Mouse (Mus musculus) brain, adult 2 months (tissue): Measurements from ENCODE around the gene Eif2s3x.

Experiments
- DNase-seq: peaks from one replicate; pipeline ENCODE4 v3.0.0; 2011; ENCODE audit warnings: low read depth, low spot score

Gene Eif2s3x

DNA sequence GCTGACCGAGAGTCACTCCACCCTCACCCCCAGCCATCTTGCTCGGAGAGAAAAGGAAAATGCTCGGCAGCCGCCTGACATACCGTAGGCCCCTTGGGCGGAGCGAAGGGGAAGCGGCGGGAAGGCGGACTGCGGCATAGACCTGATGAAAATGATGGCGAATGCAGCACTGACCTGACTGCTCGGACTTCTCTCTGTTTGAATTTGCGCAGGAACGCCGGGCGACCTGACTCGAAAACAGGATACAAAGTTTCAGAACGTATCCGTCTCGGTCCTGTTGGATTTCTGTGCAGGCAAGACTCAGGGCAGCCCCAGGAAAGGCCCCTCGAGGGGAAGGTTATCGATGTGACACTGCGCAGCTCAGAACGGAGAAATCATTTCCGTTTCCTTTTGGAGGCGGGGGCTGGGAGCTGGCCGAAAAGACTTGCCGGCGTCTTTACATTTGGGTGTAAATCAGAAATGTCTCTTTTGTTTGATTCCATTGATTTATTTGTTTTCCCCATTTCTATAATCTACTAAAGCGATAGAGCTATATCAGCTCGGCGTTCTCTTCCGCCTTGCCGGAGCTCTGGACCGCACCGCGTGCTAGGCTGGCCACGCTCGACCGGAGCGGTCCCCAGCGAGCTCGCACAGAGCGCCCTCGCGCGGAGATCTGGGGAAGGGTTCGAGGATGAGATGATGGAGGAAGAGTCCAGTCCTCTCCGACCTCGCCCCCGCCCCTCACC is at the start of gene Eif2s3x:
Gene Eif2s3x (minus strand): TSS at position 266 of the 725 bp plus-strand sequence.
- peak; percentile 93 for DNase-seq

DNA sequence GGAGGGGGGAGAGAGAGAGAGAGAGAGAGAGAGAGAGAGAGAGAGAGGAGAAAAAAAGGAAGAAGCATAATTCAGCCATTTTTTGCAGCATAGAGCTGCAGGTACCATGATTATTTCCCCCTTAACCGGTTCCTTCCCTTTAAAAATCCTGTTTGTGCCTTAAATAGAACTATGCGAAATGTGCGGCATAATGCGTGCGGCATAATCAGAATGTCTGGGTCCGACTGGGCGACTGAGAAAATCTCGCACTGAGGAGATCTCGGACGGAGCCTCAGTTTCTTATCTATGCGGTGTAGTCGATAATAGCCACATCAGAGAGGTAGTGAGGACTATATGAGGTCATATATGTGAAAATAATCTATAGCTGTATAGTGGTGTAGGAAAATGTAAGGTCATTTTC is 22.9 kb upstream of the Eif2s3x start:
- peak; percentile 14 for DNase-seq

DNA sequence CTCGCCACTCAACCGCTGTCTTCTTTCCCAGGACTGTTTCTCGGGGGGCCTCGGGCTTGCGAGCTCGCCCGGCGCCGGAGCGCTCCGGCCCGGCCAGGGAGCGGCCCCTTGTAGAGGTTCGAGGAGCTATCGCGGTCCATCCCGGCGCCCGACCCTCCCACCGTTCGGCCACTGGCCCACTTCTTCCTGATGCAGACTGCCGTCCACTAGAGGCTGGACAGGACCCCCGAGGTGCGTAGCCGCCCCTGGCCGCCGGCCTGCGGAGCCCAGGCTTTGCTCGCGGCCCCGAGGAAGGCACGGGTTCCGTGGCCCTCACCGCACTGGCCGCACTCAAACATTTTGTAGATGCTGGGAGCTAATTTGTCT is 22.5 kb upstream of the Eif2s3x start:
- DNase-seq: no peak

DNA sequence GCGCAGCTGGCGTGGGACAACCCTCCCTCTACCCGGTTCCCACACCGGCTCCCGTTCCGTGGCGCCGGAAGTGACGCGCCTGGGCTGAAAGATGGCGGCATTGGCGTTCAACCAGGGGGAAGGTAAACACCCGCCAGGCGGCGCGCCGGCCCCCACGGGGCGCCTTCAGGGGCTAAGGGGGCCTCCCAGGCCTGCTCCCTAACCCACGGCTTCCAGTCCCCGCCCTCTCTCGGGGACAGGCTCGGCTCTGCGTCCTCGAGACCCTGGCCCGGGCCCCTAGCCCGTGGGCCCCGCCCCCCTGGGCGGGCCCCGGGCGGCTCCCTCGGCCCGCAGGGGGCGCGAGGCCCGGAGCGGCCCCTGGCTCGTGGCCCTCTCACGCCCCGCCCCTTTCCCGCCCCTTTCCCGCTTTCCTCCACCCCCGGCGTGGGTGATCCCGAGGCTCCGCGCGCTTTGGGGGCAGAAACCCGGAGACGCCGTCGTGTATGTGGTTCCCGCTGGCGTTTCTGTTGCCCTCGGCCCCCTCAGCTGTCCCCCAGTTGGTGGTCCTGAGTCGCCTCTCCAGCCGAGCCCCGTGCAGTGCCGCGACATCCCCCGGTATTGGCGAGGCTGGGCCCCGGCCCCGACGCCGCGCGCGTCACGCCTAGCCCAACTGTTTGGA is 22.0 kb upstream of the Eif2s3x start, which contains the start of gene Klhl15:
Gene Klhl15 (plus strand): TSS at position 68 of the 658 bp plus-strand sequence.
- peak; percentile 89 for DNase-seq

DNA sequence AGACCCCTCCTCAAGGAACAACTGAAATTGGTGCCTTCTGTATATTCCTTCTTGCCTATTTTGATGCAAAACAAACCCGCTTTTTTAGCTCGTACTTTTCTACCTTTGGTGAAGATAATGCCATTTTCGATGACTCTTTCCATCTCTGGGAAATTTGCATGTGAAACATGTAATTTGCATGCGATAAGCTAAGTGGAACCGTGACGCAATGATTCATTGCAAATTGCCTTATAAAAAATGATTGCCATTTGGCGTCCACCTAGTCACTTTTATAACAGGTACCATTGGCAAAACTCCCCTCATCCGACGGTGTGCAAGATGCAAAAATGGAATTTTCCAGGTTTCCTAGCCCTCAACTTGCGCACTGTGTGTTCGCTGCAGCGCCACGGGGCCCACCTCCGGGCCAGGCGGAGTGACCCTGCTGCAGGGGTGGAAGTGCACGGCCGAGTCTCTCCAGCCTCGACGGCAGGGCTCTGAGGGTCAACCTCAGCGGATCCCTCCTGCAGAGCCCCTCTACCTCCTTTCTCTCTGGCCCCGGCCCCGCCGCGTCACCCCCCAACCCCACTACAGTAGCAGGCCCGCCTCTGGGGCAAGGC is 21.4 kb upstream of the Eif2s3x start:
- no peak for DNase-seq

GRCm38 (mm10) chrX:94233432-94233831 is 20.8 kb upstream of the Eif2s3x start:
- no peak for DNase-seq

DNA sequence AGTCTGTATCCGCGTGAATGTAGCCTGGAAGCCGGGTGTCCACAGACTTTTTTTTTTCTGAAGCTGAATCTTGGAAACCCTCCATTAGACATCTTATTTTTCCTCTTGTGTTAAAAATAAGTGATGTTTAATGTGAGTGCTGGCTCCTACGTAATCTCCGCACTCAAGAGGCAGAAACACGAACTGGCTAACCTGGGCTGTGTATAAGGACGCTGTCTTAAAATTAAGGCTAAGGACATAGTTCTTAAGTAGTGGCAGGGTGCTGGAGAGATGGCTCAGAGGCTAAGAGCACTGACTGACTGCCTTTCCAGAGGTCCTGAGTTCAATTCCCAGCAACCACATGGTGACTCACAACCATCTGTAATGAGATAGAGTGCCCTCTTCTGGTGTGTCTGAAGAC is 722 bp upstream of the Eif2s3x start:
- DNase-seq: no peak

GRCm38 (mm10) chrX:94212264-94212596 is 432 bp downstream of the Eif2s3x start:
- DNase-seq: no peak

GRCm38 (mm10) chrX:94197789-94198188 is 14.9 kb downstream of the Eif2s3x start:
- DNase-seq: no peak

DNA sequence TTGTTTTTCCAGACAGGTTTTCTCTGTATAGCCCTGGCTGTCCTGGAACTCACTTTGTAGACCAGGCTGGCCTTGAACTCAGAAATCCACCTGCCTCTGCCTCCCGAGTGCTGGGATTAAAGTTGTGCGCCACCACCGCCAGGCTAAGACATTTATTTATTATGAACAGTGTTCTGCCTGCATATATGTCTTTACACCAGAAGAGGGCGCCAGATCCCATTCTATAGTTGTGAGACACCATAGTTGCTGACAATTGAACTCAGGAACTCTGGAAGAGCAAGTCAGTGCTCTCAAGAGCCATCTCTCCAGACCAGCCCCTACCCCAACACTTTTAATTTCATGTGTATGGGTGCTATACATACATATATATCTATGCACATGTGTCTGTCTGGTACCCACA is 18.8 kb downstream of the Eif2s3x start:
- peak; percentile 31 for DNase-seq

DNA sequence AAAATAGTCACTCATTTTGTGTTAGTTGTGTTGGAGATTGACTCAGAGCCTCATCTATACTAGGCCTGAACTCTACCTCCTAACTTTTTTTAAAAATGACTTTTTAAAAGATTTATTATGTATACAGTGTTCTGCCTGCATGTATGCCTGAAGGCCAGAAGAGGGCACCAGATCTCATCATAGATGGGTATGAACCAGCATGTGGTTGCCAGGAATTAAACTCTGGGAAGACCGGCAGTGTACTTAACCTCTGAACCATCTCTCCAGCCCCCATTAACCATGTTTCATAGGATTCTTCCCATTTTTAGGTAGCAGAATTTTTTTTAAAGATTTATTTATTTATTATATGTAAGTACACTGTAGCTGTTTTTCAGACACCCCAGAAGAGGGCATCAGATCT is 27.5 kb downstream of the Eif2s3x start:
- peak; percentile 28 for DNase-seq

- no peak for DNase-seq
These were observed 28.8 kb downstream of the Eif2s3x start for GRCm38 (mm10) chrX:94183814-94184213.

- peak; percentile 99 for DNase-seq
These were observed 34.8 kb downstream of the Eif2s3x start for GRCm38 (mm10) chrX:94177715-94178340.

DNA sequence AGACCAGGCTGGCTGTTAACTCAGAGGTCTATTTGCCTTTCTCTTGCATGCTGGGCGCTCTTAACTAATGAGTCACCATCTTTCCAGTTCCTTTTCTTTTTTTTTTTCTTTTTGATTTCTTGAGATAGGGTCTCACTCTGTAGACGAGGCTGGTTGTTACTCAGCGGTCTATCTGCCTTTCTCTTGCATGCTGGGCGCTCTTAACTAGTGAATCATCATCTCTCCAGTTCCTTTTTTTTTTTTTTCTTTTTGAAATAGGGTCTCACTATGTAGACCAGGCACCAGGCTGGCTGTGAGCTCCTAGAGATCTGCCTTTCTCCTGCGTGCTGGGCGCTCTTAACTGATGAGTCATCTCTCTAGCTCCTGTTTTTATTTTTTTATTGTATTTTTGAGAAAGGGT is 43.3 kb downstream of the Eif2s3x start:
- no peak for DNase-seq

GRCm38 (mm10) chrX:94152251-94152830 is 60.3 kb downstream of the Eif2s3x start:
- no peak for DNase-seq

GRCm38 (mm10) chrX:94150471-94150870 is 62.2 kb downstream of the Eif2s3x start:
- no peak for DNase-seq

GRCm38 (mm10) chrX:94142004-94142771 is 70.5 kb downstream of the Eif2s3x start:
- no peak for DNase-seq

- no peak for DNase-seq
These were observed 72.6 kb downstream of the Eif2s3x start for GRCm38 (mm10) chrX:94140080-94140479.
